Mouse (Mus musculus): ENCODE measurements around the gene Nup88.
"Not testable (repeated sequence)": the region's sequence is repeated elsewhere in the genome, so short reads cannot be mapped to it uniquely, and the experiment has no call there.

Nup88 gene

GRCm38 (mm10) chr11:70969271-70969794, 440 bp downstream of the Nup88 start:
- no peak for DNase-seq (ENCODE audit: low spot score)

DNA sequence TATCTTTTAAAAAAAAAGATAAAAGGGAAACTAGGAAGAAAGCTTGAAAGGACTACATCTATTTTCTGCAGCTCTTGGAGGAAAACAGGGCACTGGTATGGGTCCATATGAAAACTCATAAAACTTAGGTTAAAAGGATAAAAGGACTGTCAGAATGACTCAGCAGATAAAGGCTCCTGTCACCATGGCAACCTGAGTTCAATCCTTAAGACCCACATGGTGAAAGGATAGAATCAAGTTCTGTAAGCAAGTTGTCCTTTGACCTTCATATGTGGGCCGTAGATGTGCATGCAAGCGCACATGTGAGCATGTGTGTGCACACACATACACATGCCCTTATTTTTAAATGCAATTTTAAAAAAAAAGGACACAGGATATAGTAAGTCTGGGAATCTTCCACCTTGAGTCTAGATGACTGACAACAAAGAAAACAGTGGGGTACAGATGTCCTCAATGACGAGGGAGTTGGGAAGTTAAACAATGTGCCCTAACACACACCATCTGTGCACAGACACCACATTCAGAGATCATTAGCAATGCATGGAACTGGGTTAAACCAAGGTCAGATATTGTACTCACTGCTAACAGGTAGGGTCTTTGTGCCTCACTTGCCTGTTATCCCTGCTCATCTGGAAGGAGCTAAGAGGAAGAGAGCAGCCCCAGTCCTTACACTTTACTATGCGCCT, 5.4 kb downstream of the Nup88 start:
- no peak for DNase-seq (ENCODE audit: low spot score)

DNA sequence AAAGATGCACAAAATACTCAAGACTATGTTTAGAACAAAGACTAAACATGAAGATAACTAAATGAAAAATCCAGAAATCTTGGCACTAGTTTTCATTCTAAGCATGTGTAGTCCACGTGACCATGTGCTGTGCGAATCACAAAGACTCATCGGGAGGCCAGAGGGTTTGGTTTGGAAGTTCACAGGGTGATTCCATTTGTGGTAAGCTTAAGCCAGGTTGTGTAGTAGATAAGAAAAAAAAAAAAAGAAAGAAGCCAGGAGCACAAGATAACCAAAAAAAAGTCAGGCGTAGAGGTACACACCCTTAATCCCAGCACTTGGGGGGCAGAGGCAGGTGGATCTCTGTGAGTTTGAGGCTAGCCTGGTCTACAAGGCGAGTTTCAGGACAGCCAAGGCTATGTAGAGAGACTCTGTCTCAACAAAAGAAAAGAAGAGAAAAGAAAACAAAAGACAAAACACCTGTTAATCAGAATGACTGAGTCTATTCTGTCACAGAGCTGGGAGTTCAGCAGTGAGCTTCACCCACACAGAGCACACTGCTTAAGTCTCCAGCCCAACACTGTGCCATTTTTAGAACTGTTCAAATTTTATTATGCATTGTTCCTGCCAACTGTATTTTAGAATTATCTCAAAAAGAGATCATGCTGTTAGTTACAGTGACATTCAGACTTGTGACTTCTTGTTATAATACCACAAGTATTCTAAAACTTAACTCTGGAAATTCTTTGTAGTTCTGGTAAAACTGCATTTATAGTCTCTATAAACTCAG, 8.8 kb downstream of the Nup88 start:
- no peak for DNase-seq (ENCODE audit: low spot score)

DNA sequence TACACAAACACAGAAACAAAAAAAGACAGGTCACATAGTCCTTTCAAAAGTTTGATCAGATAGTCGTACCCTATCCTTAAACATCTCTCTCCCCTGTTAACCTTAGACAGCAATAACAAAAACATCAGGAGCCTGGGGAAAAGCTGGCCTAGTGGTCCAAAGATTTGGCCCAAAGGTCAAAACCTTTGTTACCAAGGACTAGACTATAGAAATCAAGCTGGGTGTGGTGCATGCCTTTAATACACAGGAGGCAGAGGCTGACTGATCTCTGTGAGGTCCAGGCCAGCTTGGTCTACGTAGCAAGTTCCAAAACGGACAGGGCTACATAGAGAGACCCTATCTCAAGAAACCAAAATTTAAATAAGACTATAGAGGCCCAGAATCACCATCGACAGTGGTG, 15.1 kb downstream of the Nup88 start:
- DNase-seq (ENCODE audit: low spot score), result no peak

GRCm38 (mm10) chr11:70944935-70945817, 24.6 kb downstream of the Nup88 start:
- DNase-seq (ENCODE audit: low spot score), result no peak

- DNase-seq (ENCODE audit: low spot score), result no peak
These were observed 26.1 kb downstream of the Nup88 start for GRCm38 (mm10) chr11:70943651-70944050.

- no peak for DNase-seq (ENCODE audit: low spot score)
These were observed 27.2 kb downstream of the Nup88 start for GRCm38 (mm10) chr11:70942596-70942995.

- DNase-seq (ENCODE audit: low spot score), result no peak
These were observed 34.5 kb downstream of the Nup88 start for GRCm38 (mm10) chr11:70935316-70935715.

DNA sequence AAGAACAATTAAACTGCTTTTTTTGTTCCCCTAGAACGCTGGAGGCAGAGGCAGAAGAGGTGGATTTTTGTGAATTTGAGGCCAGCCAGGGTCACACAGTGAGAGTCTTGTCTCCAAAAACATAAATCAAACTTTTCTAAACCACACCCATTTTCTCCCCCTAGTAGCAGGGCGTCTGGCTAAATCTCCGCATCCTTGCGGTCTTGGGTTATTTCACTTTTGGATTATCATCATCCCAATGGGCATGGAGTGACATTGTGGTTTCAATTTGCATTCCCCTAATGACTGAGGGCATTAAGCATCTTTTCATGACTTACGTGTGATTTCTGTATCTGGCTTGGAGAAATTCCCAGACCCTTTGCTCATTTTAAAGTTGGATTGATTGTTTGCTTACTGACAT, 38.3 kb downstream of the Nup88 start:
- DNase-seq (ENCODE audit: low spot score), result no peak

- DNase-seq (ENCODE audit: low spot score), result no peak
These were observed 50.2 kb downstream of the Nup88 start for GRCm38 (mm10) chr11:70919524-70919923.

DNA sequence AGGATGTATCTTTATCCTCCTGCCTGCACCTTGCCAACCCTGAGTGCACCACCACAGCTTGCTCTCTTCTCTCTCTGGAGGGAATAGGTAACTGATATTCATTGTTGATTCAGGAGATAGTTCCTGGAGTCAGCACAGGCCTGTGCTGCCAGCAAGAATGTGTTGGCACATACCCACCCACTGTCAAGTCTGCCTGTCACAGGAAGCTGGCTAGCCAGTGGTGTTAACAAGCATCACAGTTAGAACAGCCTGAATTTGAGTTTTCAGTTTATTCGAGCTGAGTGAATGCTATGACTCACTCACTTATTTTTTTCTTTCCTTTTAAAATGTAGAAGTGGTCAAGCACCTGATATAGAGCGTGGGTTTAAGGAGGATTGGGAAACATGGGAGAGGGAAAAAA, 51.9 kb downstream of the Nup88 start:
- peak; percentile 16 for DNase-seq (ENCODE audit: low spot score)

GRCm38 (mm10) chr11:70911920-70912319, 57.9 kb downstream of the Nup88 start:
- no peak for DNase-seq (ENCODE audit: low spot score)

GRCm38 (mm10) chr11:70911323-70911722, 58.5 kb downstream of the Nup88 start:
- DNase-seq (ENCODE audit: low spot score), result no peak

GRCm38 (mm10) chr11:70906681-70907080, 63.1 kb downstream of the Nup88 start:
- DNase-seq (ENCODE audit: low spot score), result no peak

DNA sequence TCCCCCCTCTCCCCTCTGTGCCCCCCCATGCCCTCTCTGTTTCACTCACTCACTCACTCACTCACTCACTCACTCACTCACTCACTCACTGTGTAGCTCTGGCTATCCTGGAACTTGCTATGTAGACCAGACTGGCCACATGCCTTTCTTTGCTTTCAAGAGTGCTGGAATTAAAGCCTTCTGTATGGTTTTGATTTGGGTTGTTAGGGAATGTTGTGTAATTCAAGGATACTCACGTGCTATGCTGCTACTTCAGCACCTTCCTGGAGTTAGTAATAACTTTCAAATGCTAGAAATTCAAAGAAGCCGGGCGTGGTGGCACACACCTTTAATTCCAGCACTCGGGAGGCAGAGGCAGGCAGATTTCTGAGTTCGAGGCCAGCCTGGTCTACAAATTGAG, 71.6 kb downstream of the Nup88 start:
- DNase-seq (ENCODE audit: low spot score), result not testable (repeated sequence)

- DNase-seq (ENCODE audit: low spot score), result no peak
These were observed 72.1 kb downstream of the Nup88 start for GRCm38 (mm10) chr11:70897680-70898079.
